ENCODE assay signal across 8 mouse cellular contexts in the genomic region with DNA sequence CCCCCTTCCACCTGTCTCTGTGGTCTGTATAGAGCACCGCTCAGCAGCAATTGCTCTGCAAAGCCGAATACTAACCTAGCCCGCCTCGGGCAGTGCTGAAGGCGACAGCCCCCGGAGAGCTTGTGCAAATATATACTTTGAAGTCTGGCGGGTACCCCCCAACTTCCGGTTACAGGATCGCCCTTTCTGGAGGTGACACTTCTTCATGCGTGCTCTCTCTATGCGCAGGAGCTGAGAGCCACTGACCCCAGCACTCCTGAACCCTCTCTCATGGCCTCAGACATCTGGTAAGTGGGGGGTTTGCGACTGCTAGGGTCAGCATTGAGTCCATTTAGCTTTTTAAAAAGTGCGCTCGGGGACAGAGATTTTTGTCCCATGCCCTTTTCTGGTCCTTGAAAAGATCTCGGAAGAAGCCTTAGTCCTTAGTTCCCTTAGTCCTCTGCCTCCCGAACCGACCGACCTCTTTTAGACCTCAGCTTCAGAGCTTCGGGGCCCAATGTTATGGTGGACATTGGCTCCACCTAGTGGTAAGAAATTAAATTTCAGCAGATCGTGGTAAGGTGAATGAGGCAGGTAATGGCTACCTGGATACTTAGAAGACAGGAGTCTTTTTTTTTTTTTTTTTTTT. TPM values are rescaled to one million over a fixed set of nuclear protein-coding genes. Genes with fewer than 3 reads are reported as not detected.
DNase-seq lines count a peak whose midpoint lies in the region; ATAC-seq and TF ChIP-seq lines count a peak whose summit lies in the region.

No protein-coding gene starts in this region.

- ATAC-seq in heart, embryonic 14.5 days (ENCODE audit: insufficient number of reproducible peaks, insufficient read depth, low FRiP score, low read depth): no peak
- peak; percentile 55 for ATAC-seq in kidney, embryonic 16.5 days (ENCODE audit: low FRiP score, low TSS enrichment)
- peak; percentile 58; the same call in 1 of the 2 replicates for ATAC-seq in liver, embryonic 13.5 days (ENCODE audit: low read depth)

- H3K4me2 ChIP-seq in heart, embryonic 14.5 days (ENCODE audit: low read length): peak overlapping the region; percentile 73
- peak overlapping the region; percentile 77 for H3K4me2 ChIP-seq in kidney, embryonic 16.5 days (replicated peaks; ENCODE audit: low read depth, low read length)
- peak overlapping the region; percentile 61 for H3K4me2 ChIP-seq in liver, embryonic 13.5 days

- H3K4me3 ChIP-seq in heart, embryonic 14.5 days (ENCODE audit: control insufficient read depth in 1 of 2, insufficient read depth in 1 of 2, low read depth in 1 of 2, low read length in 2 of 2): peak overlapping the region; percentile 22 to 33
- peak overlapping the region; percentile 43 for H3K4me3 ChIP-seq in kidney, embryonic 16.5 days (ENCODE audit: low read length)
- H3K4me3 ChIP-seq in liver, embryonic 13.5 days (replicated peaks): peak overlapping the region; percentile 32
- peak overlapping the region; percentile 57 for H3K4me3 ChIP-seq in thymus, adult 2 months (ENCODE audit: control insufficient read depth, insufficient read depth, low read length)

- 2% methylated on average over 20 of the region's 20 CpGs for WGBS in heart, embryonic 14.5 days
- WGBS in kidney, embryonic 16.5 days: under 1% methylated on average over 20 of the region's 20 CpGs
- under 1% methylated on average over 20 of the region's 20 CpGs for WGBS in liver, embryonic 13.5 days (ENCODE audit: insufficient replicate concordance)
- WGBS in thymus, adult 2 months: under 1% methylated on average over 20 of the region's 20 CpGs

- peaks cover 26% of the 10 kb centered on the region for H3K27me3 ChIP-seq in heart, embryonic 14.5 days (ENCODE audit: control insufficient read depth, insufficient read depth, low read length)
- H3K27me3 ChIP-seq in kidney, embryonic 16.5 days (ENCODE audit: insufficient read depth, low read length): peaks cover 15% of the 10 kb centered on the region; the same call in 1 of the 2 replicates
- peaks cover 29% of the 10 kb centered on the region for H3K27me3 ChIP-seq in liver, embryonic 13.5 days
- H3K27me3 ChIP-seq in thymus, adult 2 months (ENCODE audit: control insufficient read depth, insufficient read depth, low read length): no peaks in the 10 kb centered on the region

- H3K9me3 ChIP-seq in heart, embryonic 14.5 days (ENCODE audit: control insufficient read depth, low read length): no peaks in the 10 kb centered on the region
- no peaks in the 10 kb centered on the region for H3K9me3 ChIP-seq in kidney, embryonic 16.5 days (ENCODE audit: low read length)
- no peaks in the 10 kb centered on the region for H3K9me3 ChIP-seq in liver, embryonic 13.5 days (replicated peaks)

- H3K9ac ChIP-seq in heart, embryonic 14.5 days (ENCODE audit: low read length): no peak overlapping the region
- H3K9ac ChIP-seq in kidney, embryonic 16.5 days (replicated peaks; ENCODE audit: low read length): peak overlapping the region; percentile 51
- no peak overlapping the region for H3K9ac ChIP-seq in liver, embryonic 13.5 days

- peak; percentile 27; the same call in 1 of the 2 replicates for TF ChIP-seq CTCF in thymus, adult 2 months (IDR thresholded peaks at IDR 0.05; ENCODE audit: borderline replicate concordance, control insufficient read depth, extremely low read depth, insufficient read depth, low read length, poor library complexity)

- no peak overlapping the region for H3K27ac ChIP-seq in heart, embryonic 14.5 days (replicated peaks in 1 of 2; ENCODE audit: control insufficient read depth in 1 of 2, insufficient read depth in 1 of 2, low read depth in 2 of 2, low read length in 2 of 2)
- no peak overlapping the region for H3K27ac ChIP-seq in kidney, embryonic 16.5 days (ENCODE audit: low read length)
- no peak overlapping the region for H3K27ac ChIP-seq in liver, embryonic 13.5 days
- H3K27ac ChIP-seq in thymus, adult 2 months (ENCODE audit: control insufficient read depth, insufficient read depth, low read length): peak overlapping the region; percentile 6; the same call in 1 of the 2 replicates

- TF ChIP-seq POLR2A in thymus, adult 2 months (IDR thresholded peaks at IDR 0.05; ENCODE audit: control insufficient read depth, extremely low read depth, insufficient read depth, low read length, poor library complexity): peak; percentile 53; the same call in 1 of the 2 replicates

- DNase-seq in A20 (ENCODE audit: low read depth, low spot score): peak; percentile 79
- DNase-seq in T-cell, adult 2 months (ENCODE audit: low spot score): peak; percentile 67
- DNase-seq in embryo, embryonic 11 days: peak; percentile 88
- peak; percentile 22 for DNase-seq in liver, embryonic 13.5 days
- DNase-seq in natural killer cell, adult 2 months (ENCODE audit: low spot score in 2 of 2): peak; percentile 36 to 57
- peak; percentile 90 for DNase-seq in thymus, adult 2 months

- H3K4me1 ChIP-seq in heart, embryonic 14.5 days (ENCODE audit: control insufficient read depth in 2 of 2, insufficient read depth in 2 of 2, low read length in 2 of 2): peaks cover 3 to 6% of the 10 kb centered on the region in 2 experiments; a peak in 3 of 4 replicates
- peaks cover 12% of the 10 kb centered on the region for H3K4me1 ChIP-seq in kidney, embryonic 16.5 days (ENCODE audit: insufficient read depth, low read length)
- peaks cover 6% of the 10 kb centered on the region for H3K4me1 ChIP-seq in liver, embryonic 13.5 days (replicated peaks)
- peaks cover 24% of the 10 kb centered on the region for H3K4me1 ChIP-seq in thymus, adult 2 months (replicated peaks; ENCODE audit: control insufficient read depth, insufficient read depth, low read length)

- H3K36me3 ChIP-seq in heart, embryonic 14.5 days (ENCODE audit: control insufficient read depth, insufficient read depth, low read length): no peaks in the 10 kb centered on the region
- H3K36me3 ChIP-seq in kidney, embryonic 16.5 days (ENCODE audit: insufficient read depth, low read length): no peaks in the 10 kb centered on the region
- no peaks in the 10 kb centered on the region for H3K36me3 ChIP-seq in liver, embryonic 13.5 days
- no peaks in the 10 kb centered on the region for H3K36me3 ChIP-seq in thymus, adult 2 months (ENCODE audit: control insufficient read depth, insufficient read depth, low read length)

RNA-seq across cellular contexts. Expression of a gene that starts 8.1 kb away (rescaled TPM):
- polyA plus RNA-seq in heart, embryonic 14.5 days (2014; fragmentation: Nextera tagmentation; extraction: Ambion mirVana): 0.27 TPM in 1 of 2 replicates, not detected in the other
- 25.0 and 45.7 TPM in 2 replicates for polyA plus RNA-seq in kidney, embryonic 16.5 days (2015; fragmentation: Nextera tagmentation; extraction: Ambion mirVana)
- 0.41 and 0.46 TPM in 2 replicates for polyA plus RNA-seq in liver, embryonic 13.5 days (2015; fragmentation: Nextera tagmentation; extraction: Ambion mirVana)
- 0.84 and 1.3 TPM in 2 replicates for polyA plus RNA-seq in thymus, adult 2 months (2012; rRNA removed)

RNA-seq across cellular contexts. Expression of a gene that starts 58.2 kb away (rescaled TPM):
- polyA plus RNA-seq in heart, embryonic 14.5 days (2014; fragmentation: Nextera tagmentation; extraction: Ambion mirVana): 0.70 and 0.74 TPM in 2 replicates
- 0.32 and 0.56 TPM in 2 replicates for polyA plus RNA-seq in kidney, embryonic 16.5 days (2015; fragmentation: Nextera tagmentation; extraction: Ambion mirVana)
- not detected in 2 replicates for polyA plus RNA-seq in liver, embryonic 13.5 days (2015; fragmentation: Nextera tagmentation; extraction: Ambion mirVana)
- polyA plus RNA-seq in thymus, adult 2 months (2012; rRNA removed): 81.6 and 85.6 TPM in 2 replicates

Comparison
In these comparisons a context has a peak if more than half of its experiments do, and no peak if none do; other contexts are left out.
1. DNase-seq: peak in every context shown above with its lines; median percentile 90 in thymus, adult 2 months; 88 in embryo, embryonic 11 days; 79 in A20; 67 in T-cell, adult 2 months; 46 in natural killer cell, adult 2 months; 22 in liver, embryonic 13.5 days.
2. RNA of a gene that starts 8.1 kb away (polyA plus RNA-seq): 25.0 to 45.7 TPM in kidney, embryonic 16.5 days; 0.84 to 1.3 TPM in thymus, adult 2 months, 0.41 to 0.46 TPM in liver, embryonic 13.5 days and 0.27 TPM in heart, embryonic 14.5 days; every median in the first group is over 10 times any median in the second.
3. RNA of a gene that starts 58.2 kb away (polyA plus RNA-seq): 81.6 to 85.6 TPM in thymus, adult 2 months; 0.70 to 0.74 TPM in heart, embryonic 14.5 days, 0.32 to 0.56 TPM in kidney, embryonic 16.5 days and not detected in liver, embryonic 13.5 days; every median in the first group is over 10 times any median in the second.
4. Peak in every context shown above with its lines, with median percentiles within 50 percentile points of each other: H3K4me2 ChIP-seq and H3K4me3 ChIP-seq.